Mouse (Mus musculus): Measurements from ENCODE around the gene Plvap.
"Not testable (repeated sequence)": the region's sequence is repeated elsewhere in the genome, so short reads cannot be mapped to it uniquely, and the experiment has no call there.

Plvap gene

GRCm38 (mm10) chr8:71525226-71526050, 13.9 kb upstream of the Plvap start, which contains the start of gene Ccdc194:
TSS of gene Ccdc194 (minus strand) at chr8:71525711.
- peak; percentile 91 for DNase-seq

GRCm38 (mm10) chr8:71521634-71522033, 10.1 kb upstream of the Plvap start:
- peak; percentile 99 for DNase-seq

GRCm38 (mm10) chr8:71519037-71519825, 7.7 kb upstream of the Plvap start:
- not testable (repeated sequence) for DNase-seq

GRCm38 (mm10) chr8:71516786-71517185, 5.2 kb upstream of the Plvap start:
- no peak for DNase-seq

- DNase-seq = no peak
These were observed 3.5 kb upstream of the Plvap start for GRCm38 (mm10) chr8:71515043-71515442.

GRCm38 (mm10) chr8:71513018-71513754, 1.6 kb upstream of the Plvap start:
- no peak for DNase-seq

- DNase-seq = peak; percentile 94
These were observed 2.2 kb downstream of the Plvap start for GRCm38 (mm10) chr8:71509316-71509715.

- DNase-seq = peak; percentile 99
These were observed 3.9 kb downstream of the Plvap start for GRCm38 (mm10) chr8:71507589-71508104.

GRCm38 (mm10) chr8:71505979-71506378, 5.6 kb downstream of the Plvap start:
- peak; percentile 93 for DNase-seq

- DNase-seq = no peak
These were observed 6.2 kb downstream of the Plvap start for GRCm38 (mm10) chr8:71505326-71505725.

- no peak for DNase-seq
These were observed 7.2 kb downstream of the Plvap start for GRCm38 (mm10) chr8:71504349-71504748.

- peak; percentile 94 for DNase-seq
These were observed 12.5 kb downstream of the Plvap start for GRCm38 (mm10) chr8:71498816-71499690.

GRCm38 (mm10) chr8:71497881-71498501, 13.6 kb downstream of the Plvap start:
- peak; percentile 98 for DNase-seq

GRCm38 (mm10) chr8:71497077-71497645, 14.4 kb downstream of the Plvap start:
- no peak for DNase-seq

- peak; percentile 99 for DNase-seq
These were observed 15.1 kb downstream of the Plvap start for GRCm38 (mm10) chr8:71496481-71496880.

GRCm38 (mm10) chr8:71495811-71496210, 15.7 kb downstream of the Plvap start:
- no peak for DNase-seq

GRCm38 (mm10) chr8:71495039-71495438, 16.5 kb downstream of the Plvap start:
- peak; percentile 98 for DNase-seq

GRCm38 (mm10) chr8:71488454-71488853, 23.1 kb downstream of the Plvap start:
- DNase-seq = peak; percentile 99

GRCm38 (mm10) chr8:71487691-71488445, 23.7 kb downstream of the Plvap start, which contains the start of gene Gtpbp3:
TSS of gene Gtpbp3 (plus strand) at chr8:71488103.
- peak; percentile 98 for DNase-seq

GRCm38 (mm10) chr8:71486136-71486529, 25.4 kb downstream of the Plvap start:
- no peak for DNase-seq

Data from heart, adult 11 months (tissue).